Mouse (Mus musculus) liver (tissue): ENCODE data around the gene Rd3l.
A peak's percentile ranks its signal among the peaks of the same experiment; 100 is the strongest.

ENCODE experiments used
- DNase-seq: peaks from one replicate; pipeline ENCODE4 v3.0.0-alpha.2; 2020; ENCODE audit warnings: mixed read lengths

Gene Rd3l

DNA sequence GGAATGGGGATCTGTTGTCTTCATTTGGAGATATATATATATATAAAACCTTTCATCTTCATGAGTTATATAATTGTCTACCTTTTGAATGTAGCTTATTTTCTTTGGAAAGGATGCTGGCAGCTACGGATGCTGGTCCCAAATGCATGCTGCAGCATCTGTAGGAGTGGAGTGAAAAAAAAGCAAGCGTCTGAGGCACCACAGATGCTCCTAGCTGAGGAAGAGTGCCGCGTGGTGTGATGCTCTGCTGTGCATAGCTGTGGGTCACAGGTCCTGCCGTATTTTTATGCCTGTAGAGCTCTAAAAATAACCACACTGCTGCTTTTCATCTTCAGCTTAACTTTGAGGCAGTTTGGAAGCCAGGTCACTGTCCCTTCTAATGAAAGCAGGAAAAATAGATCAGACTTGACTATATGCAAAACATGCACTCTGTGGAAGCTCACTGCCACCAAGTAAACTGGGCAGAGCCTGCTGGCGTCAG is at the start of gene Rd3l:
Gene Rd3l (minus strand): TSS at position 431 of the 481 bp plus-strand sequence.
- DNase-seq: no peak

DNA sequence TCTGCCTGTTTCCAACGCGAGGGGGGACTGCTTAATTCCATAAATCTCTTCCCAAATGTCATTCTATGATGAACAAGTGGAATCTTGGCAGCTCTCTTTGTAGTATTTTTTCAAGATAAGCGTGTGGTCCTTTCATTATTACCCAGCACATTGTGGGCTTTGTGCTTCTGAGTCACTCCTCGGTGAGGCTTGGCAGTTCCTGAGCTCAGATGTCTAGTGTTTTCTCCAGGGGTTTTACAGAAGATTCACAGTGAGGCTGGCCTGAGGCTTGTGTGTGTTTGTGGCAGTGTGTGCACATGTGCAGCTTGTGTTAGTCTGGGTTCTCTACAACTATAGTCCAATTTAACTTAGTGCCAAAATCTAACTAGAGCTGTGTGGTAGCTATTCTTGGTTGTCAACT is 46.3 kb upstream of the Rd3l start:
- DNase-seq: no peak

DNA sequence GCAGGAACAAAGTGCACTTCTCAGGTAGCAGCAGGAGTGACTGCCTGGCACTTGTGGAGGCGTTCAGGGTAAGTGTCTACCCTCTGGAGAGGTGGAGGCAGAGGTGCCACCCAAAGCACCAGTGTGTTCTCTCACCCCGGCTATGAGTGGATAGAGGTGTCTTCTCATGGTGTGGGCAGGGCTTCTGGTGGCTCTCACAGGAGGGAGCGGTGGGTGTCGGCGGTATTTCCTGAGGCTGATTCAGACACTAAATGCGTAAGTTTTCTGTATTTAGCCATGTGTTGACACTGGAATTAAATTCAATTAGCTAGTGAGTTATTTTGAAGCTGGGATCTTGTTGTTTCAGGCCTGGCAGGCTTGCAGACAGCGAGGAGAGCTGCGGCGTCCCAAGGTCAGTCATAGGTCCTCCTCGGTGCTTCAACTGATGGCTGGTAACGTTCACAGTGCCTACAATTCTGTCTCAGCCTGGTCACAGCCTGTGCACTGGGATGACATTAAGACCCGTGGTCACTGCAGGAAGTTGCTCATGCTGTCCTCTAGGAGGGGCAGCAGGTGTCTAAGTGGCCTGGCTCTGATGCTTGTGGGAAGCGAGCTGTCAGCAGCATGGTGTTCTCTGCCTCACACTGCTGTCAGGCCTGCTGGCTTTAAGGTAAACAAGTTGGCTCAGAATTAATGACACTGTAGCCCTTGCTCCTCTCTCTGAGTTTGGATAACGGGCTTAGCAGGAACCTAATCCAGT is 45.0 kb upstream of the Rd3l start:
- DNase-seq: no peak

DNA sequence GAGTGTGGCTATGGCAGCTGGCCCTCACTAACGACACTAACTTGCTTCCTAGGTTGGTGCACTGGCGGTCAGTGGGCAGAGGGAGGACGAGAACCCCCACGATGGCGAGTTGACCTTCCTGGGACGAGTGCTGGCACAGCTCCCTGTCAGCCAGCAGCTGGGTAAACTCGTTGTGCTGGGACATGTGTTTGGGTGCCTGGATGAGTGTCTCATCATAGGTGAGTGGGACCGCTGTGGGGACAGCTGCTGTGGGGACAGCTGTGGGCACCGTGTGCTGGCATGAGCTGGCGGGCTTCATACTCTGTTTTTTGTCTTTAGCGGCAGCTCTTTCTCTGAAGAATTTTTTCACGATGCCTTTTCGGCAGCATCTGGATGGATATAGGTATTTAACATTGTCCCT is 44.3 kb upstream of the Rd3l start:
- DNase-seq: no peak

DNA sequence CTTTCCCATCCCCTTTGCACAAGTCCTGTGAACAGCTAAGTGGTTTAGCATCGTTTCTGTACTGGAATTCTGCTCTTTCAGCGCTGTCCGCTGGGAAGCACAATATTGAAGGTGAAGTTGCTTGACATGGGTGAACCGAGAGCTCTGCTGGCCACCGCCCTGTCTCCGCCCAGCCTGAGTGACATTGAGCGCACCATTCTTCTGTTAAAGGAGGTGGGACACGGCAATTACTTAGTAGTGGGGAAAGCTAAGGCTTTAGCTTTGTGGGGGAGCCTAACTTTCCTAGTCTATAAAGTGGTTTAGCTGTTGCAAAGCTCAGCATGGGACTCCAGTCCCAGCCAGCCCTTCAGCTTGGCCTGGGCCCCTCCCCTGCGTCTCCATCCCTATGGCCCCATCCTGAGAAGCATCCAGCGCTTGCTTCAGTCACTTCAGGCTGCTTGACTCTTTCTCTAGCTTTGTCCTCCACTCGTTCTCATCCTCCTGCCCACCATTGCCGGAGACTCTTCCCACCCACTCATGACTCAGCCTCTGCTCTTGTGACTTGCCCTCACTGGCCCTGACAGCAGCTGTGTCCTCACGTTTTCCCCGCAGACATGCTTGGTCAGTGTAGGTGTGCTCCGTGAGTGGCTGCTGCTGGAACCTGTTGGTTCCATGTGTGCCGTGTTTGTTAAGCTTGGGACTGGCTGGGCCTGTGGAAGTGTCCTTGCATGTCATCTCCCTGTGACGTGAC is 43.6 kb upstream of the Rd3l start:
- no peak for DNase-seq

DNA sequence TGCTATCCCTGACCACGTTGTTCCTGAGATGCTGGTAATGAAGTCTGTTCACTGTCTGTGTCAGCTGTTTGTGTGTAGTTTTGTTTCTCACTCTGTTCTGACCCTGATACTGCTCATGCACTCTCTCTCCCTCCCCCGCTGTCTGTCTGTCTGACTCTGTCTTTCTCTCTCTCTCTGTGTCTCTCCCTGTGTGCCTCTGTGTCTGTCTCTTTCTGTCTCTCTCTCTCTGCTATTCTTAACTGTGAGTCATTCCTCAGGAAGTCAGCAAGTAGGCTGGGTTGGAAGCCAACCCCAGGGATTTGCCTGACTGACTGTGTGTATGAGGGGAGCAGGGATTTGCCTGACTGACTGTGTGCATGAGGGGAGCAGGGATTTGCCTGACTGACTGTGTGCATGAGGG is 42.2 kb upstream of the Rd3l start:
- DNase-seq: no peak

DNA sequence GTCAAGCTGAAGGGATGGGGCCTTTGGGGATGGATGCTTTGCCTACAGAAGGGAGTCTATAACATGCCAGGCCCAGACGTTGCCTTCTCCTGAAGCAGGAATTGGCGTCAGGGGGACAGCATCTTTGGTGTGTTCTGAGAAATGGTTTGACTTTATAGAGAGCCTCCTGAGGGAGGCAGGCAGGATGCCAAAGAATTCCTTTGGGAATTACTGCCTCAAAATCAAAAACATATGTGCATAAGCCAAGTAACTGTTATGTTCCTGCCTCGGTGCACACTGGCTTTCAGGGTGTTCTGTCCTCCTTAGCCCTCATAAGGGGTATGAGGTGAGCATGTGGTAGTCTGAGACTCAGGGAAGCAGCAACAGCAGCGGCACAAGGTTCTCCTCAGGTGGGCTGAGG is 35.2 kb upstream of the Rd3l start:
- DNase-seq: no peak

DNA sequence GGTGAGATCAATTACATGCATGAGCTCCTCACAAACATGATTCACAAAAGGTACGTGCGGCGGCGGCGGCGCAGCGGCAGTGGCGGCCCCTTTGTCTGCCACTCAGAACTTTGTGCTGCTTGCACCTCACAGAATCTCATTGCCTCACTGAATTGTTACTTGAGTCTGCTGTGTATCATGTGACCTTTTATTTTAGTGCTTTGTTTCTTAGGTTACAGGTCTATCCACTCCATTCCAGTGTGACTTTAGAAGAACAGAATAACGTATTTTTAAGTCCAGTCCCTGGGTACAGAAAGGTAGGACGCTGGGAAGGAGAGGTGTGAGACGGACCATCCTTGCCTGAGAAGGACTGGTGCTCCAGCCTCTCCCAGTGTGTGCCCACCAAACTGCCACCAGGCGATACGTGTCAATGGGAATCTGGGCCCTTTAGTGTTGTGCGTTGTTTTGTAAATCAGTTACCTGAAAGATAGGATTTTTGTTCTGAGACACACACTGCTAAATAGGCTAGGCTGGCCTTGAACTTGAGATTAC is 32.2 kb upstream of the Rd3l start:
- DNase-seq: no peak

DNA sequence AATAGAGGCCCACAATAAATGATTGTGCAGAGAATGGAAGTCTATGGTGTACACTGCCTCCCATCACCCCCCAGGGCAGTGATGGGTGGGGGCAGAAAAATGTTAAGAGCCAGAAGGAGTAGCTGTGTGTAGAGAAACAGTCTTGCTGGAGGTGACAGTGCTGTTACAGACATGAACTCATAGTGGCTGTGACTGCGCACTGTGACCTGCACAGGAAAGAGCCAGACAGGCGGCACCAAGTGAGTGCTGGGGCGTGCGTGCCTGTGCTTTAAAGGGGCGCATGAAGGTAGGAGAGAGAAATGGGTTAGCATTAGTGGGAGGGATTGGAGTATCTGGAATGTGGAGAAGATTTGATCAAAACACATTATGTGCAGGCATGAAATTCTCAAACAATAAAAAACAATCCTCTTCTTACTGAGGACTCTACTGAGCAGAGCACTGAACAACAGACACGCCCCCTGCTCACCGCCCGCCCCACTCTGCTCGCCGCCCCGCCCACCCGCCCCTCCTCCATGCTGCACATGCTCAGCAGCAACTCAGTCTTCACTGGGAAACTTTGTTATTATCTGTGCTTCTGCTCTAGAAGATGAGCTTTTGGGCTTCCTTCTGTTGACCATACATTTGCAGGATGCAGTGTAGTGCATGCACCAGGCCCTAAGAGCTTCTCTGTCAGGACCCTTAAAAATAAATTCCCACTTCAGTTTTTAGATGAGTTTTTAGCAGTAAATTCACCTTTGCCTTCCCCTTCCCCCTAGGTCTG is 31.6 kb upstream of the Rd3l start:
- peak; percentile 38 for DNase-seq

DNA sequence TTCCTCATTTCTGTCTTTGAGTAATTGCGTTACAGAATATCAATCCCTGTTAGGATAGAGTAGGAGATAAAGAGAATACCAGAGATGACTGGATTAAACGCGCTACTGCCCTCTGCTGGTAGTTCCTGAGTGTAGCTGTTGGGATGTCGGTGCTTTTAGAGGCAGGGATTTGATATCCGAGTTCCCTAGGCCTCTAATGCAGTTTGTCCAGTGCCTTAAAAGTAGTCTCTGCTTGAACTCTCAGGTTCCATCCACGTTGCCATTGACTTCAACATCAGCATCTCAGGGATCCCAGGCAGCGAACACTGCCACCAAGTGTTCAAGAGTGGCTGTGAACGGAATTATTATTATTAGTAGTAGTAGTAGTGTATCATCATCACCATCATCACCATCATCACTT is 20.1 kb upstream of the Rd3l start:
- DNase-seq: peak; percentile 69

DNA sequence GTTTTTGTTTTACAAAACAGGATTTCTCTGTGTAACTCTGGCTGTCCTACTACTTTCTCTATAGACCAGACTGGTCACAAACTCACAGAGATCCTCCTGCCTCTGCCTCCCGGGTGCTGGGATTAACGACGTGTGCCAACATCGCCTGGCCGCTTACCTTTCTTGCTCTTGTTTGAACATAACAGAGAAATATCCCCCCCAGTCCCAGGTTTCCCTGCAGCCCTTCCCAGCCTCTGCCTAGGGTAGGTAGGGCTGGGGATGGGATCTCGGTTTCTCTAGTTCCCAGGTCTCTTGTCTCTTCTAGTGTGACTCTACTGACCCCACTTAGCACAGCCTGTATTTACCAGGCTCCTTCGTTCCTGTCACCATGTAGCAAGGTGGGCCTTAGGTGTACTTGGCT is 18.6 kb upstream of the Rd3l start:
- DNase-seq: no peak

DNA sequence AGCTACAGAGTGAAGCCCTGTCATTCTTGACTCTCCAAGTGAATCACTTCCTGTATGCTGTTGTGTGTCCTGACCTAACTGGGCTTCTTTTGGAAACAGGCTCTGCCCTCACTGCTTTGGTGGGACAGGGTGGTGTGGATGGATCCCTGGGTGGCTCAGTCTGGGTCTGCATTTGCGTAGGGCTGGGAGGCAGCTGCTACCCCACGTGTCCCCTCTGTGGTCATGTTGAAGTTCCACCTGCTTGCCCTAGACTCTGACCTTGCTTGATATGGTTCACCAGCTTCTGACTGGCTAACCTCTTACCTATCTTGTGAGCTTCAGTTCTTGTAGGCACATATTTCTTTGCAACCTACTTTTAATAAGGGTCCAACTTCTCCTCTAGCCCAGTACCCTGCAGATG is 14.0 kb upstream of the Rd3l start:
- DNase-seq: no peak

DNA sequence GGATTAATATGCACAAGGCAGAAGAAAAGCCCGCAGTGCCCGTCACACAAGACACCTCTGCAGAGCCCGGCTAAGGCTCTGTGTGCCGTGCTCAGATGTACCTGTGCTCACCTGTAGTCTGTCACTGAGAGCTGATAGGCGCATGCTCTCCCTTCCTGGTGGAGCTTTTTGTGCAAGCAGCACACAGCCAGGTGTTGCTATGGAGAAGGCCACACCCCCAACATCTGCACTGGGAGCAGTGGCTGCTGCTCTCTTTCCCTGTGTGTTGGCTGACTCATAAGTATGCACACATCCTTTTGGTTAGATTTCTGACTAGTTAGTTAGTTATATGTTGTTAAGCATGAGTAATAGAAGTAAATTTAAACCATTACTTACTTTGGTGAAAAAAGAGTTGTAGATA is 11.5 kb upstream of the Rd3l start:
- DNase-seq: no peak

DNA sequence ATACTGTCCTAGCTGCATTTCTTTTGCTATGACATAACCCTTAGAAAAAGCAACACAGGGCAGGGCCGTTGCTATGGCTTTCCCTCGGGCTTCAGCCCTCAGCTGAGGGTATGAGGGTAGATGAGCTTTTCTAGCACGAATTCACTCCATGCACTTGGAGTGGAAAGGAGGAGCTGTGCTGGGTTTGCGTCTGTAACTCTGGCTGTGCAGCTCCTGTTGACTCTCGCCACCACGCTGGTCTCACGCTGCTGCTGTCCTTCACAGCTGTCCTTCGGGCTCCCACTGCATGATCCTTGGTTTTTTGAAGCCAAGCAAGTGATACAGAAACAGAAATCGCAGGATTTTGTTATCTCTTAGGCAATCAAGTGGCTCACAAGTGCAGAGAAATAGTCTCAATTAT is 5.6 kb upstream of the Rd3l start:
- no peak for DNase-seq

DNA sequence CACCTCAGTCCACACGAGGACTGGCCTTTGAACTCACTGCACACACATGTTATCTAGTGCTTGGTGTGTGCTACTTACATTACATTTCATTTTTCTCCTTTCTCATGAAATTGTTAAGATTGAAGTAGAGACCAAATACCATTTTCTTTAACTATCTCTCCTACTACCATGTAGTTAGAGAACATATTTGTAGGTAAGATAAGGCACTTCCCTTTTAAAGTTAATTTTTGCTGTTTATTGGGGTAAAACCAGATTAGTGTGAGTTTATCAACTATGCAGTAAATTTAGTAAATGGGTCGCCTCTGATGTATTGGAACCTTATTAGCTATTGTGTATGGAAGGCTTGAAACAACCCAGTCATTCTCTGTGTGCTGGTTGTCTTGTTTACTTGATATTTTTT is 2.0 kb upstream of the Rd3l start:
- DNase-seq: no peak

DNA sequence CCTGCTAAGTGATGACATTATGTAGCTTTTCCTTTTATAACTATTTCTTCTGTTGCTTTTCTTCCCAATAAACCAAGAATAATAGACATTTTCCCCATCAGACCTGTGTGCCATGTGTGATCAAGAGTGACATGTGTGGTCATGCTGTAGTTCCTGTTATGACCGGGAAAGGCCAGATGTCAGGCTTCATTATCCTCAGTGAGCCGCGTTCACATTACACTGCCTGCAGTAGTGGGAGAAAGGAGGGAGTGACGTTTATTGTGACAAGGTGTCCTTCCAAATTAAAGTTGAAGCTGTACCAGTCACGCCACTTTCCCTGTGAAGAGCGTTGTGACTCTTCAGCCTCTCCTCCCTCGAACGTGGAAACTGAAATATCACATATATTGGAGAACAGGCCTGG is 714 bp upstream of the Rd3l start:
- DNase-seq: no peak

DNA sequence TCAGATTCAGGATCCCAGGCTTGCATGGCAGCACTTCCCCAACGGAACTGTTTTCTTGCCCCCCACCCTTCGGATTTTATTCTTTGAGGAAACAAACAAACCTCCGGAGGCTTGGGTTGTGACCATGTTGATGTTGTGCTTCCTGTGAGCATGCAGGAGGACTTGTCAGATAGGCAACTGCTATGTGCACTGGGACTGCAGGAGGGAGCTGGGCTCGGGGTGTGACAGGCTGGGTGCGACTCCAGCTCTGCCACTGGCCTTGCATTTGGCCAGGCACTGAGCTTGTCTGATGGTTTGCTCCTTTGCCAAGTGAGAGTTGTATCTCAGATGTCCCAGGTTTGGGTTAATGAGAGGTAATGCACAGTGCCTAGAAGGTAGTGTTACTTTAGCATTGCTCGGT is 2.8 kb downstream of the Rd3l start:
- DNase-seq: no peak

DNA sequence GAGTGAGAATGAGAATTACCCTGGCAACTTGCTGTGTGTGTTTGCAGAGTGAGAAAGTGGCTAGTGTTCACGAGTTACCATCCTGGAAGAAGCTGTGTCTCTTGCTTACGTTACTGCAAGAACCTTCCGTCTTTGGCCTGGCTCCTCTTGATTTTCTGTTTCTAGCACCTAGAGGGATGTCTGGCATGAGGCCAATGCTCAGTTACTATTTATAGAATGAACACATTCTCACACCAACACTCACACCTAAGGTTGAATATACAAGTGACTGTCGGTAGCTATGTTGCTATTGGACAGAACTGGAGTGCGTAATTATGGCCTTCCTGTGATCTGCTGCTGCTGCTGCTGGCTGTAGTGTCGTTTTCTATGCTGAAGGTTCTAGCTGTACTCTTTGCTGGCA is 4.0 kb downstream of the Rd3l start:
- DNase-seq: no peak

DNA sequence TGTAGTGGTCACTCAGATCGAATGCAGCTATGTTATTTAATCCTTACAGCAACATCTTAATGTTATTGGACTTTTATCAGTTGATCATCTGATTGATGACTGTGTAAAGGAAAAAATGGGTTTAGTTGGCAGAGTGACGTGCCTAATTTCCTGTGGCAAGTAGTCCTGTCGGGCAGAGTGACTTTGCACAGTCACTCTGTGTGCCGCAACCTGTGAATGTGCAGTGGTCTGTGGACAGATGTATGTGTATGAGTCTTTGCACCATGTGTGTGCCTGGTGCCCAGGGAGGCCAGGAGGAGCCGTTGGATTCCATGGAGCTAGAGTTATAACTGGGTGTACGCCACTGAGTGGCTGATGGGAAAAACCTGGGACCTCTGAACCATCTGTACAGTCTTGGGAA is 6.5 kb downstream of the Rd3l start:
- DNase-seq: no peak

DNA sequence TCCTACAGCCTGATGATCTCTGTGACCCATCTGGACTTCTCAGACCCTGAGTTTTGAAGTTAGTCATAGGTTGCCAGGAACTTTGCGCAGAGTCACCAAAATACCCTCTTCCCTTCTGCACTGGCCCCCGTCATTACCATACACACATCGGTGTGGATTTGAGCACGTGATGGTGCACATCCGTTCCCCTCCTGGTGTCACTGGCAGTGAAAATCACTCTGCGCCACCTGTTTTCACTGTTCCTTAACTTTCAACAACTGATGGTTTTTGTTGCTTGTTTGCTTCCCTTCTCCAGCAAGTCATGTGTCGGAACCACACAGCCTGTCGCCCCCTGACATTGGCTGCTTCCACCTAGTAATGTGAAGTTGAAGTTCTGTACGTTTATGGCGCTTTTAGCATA is 8.6 kb downstream of the Rd3l start:
- no peak for DNase-seq

DNA sequence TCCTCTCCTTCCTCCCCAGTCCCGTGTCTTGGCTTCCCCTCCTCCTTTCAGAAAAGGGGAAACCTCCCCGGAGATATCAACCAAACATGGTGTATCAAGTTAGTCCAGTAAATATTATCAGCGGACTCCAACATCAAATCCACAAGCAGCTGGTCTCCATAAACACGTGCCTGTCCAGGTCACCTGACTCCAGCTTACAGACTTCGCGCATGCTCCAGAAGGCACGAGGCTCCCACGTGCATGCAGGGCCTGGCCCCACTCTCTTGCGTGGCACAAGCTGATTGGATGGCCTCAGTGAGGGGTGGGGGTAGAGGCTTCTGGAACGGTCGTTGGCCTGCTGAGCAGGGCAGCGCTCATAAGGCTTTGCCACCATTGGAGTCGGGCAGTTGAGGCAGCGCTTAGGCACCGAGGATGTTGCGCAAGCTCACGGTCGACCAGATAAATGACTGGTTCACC is 9.9 kb downstream of the Rd3l start, which contains the start of gene Tdrd9:
Gene Tdrd9 (plus strand): TSS at position 329 of the 456 bp plus-strand sequence.
- no peak for DNase-seq

DNA sequence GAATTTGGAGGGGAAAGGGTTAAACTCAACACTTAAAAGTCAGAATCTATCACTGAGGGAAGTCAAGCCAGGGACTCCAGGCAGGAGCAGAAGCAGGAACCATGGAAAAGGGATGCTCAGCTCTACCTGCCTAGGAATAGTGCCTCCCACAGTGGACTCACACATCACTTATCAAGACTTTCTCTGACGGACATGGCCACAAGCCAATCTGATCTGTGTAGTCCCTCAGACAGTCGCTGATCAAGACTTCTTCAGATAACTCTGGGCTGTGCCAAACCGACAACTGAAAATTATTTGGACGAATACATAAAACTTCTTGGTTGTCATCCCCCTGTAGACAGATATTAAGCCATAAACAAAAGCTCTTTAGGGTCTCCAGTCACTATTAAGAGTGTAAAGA is 11.0 kb downstream of the Rd3l start:
- no peak for DNase-seq

DNA sequence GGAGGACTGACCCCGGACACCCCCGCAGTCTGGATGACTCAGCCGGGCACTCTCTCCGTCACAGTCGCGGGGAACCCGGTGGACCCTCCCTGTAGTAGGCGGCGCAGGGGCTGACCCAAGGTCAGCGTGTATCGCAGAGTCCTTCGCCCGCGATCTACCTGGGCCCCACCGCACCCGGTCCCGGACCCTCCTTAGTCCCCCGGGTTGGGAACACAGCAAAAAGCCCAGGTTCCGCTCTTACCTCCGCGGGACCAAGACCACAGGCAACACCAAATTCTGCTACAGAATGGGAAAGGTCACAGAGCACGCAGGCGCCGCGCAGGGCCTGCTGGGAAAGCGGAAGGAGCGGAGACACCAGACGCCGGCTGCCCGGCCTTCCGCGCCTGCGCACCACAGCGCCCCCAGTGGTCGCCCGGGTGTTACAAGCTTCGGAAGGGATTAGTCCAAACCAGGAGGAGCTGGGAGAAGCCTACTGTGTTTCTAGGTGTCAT is 14.4 kb downstream of the Rd3l start, which contains the start of gene Atp5mpl:
Gene Atp5mpl (minus strand): TSS at position 295 of the 491 bp plus-strand sequence.
- DNase-seq: peak; percentile 97
